Mouse (Mus musculus): Measurements from ENCODE around the gene Tmem87b. TPM values are rescaled to one million over a fixed set of nuclear protein-coding genes. Genes with fewer than 3 reads are reported as not detected.
A peak's percentile ranks its signal among the peaks of the same experiment; 100 is the strongest.

The Tmem87b gene
- polyA plus RNA-seq, 1 experiment from 2014 or later, result 10.5 TPM

GRCm38 (mm10) chr2:128859861-128860260 lies 41.9 kb downstream of the Tmem87b start:
- no peak overlapping the region for H3K4me2 ChIP-seq (ENCODE audit: low read depth, low read length)
- no peaks in the 10 kb centered on the region for H3K36me3 ChIP-seq (ENCODE audit: control insufficient read depth, insufficient read depth)
- no peak overlapping the region for H3K9ac ChIP-seq (ENCODE audit: low read depth, low read length)
- H3K9me3 ChIP-seq (replicated peaks; ENCODE audit: control insufficient read depth, low read length), result no peaks in the 10 kb centered on the region
- H3K4me1 ChIP-seq (ENCODE audit: control insufficient read depth, low read depth, low read length), result no peaks in the 10 kb centered on the region
- WGBS (ENCODE audit: insufficient replicate concordance), result 71% methylated on average over 3 of the region's 3 CpGs
- H3K4me3 ChIP-seq (ENCODE audit: low read depth, low read length), result no peak overlapping the region
- H3K27me3 ChIP-seq (ENCODE audit: control insufficient read depth, insufficient read depth, low read depth, low read length), result peaks cover 13% of the 10 kb centered on the region
- no peak overlapping the region for H3K27ac ChIP-seq (ENCODE audit: low read length)
- no peak for ATAC-seq (ENCODE audit: low read depth)

DNA sequence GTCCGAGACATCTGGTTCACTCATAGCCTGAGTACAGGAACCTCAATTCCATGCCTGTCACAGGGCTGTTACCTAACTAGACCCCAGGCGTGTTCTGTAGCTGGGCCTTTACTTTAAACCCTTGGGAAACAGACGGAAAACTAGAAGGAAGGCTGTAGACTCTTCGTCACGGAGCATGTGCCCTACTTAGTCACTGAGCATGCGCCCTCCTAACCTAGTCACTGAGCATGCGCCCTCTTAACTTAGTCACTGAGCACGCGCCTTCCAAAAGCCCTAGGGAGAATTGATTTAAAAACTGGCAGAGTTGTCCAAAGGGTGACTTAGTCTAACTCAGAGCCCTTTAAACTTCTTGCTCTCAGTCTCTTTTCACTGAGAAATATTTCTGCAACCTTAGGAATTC lies 44.7 kb downstream of the Tmem87b start, which contains the start of gene Fbln7:
TSS of gene Fbln7 (plus strand) at position 346 of the 400 bp plus-strand sequence.
- Histone ChIP-seq H3K9ac (ENCODE audit: low read depth, low read length) (no peak within 1 kb of the TSS), H3K36me3 (ENCODE audit: control insufficient read depth, insufficient read depth) (no peaks in the 10 kb centered on the region), H3K27ac (ENCODE audit: low read length) (no peak within 1 kb of the TSS), H3K4me1 (ENCODE audit: control insufficient read depth, low read depth, low read length) (no peaks in the 10 kb centered on the region), H3K4me3 (ENCODE audit: low read depth, low read length) (peak within 1 kb of the TSS; percentile 41), H3K9me3 (replicated peaks; ENCODE audit: control insufficient read depth, low read length) (no peaks in the 10 kb centered on the region), H3K4me2 (ENCODE audit: low read depth, low read length) (peak within 1 kb of the TSS; percentile 57), H3K27me3 (ENCODE audit: control insufficient read depth, insufficient read depth, low read depth, low read length) (peaks cover 15% of the 10 kb centered on the region)
- ATAC-seq (ENCODE audit: low read depth), result no peak
- WGBS (ENCODE audit: insufficient replicate concordance), result 67% methylated on average over 9 of the region's 9 CpGs

DNA sequence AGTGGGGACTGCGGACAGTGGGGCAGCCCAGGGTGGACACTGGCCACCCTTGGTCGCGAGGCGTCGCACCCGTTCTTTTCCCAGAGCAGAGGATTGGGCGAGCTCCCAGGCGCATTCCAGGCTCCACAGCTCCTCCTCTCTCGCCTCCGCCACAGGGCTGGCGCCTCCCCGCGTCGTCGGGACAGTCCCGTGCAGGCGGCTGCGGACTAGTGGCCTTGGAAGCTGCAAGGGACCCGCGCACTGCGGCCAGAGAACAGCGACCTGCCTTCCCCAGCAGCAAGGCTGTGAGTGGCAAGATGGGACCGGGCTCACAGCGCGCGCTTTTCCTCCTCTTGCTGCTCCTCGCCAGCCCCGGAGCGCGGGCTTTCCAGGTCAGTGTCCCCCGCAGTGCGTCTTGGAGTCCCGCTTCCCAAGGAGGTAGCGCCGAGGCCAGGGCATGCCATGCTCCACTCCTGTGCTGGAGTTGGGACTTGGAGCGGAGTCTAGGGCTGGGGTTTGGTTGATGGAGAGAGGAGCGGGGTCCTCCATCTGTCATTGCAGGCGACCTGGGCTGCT lies 45.9 kb downstream of the Tmem87b start:
- WGBS (ENCODE audit: insufficient replicate concordance), result 3% methylated on average over 38 of the region's 38 CpGs
- Histone ChIP-seq H3K4me3 (ENCODE audit: low read depth, low read length) (peak overlapping the region; percentile 41), H3K36me3 (ENCODE audit: control insufficient read depth, insufficient read depth) (no peaks in the 10 kb centered on the region), H3K4me1 (ENCODE audit: control insufficient read depth, low read depth, low read length) (no peaks in the 10 kb centered on the region), H3K9ac (ENCODE audit: low read depth, low read length) (no peak overlapping the region), H3K9me3 (replicated peaks; ENCODE audit: control insufficient read depth, low read length) (no peaks in the 10 kb centered on the region), H3K27me3 (ENCODE audit: control insufficient read depth, insufficient read depth, low read depth, low read length) (peaks cover 15% of the 10 kb centered on the region), H3K4me2 (ENCODE audit: low read depth, low read length) (peak overlapping the region; percentile 57), H3K27ac (ENCODE audit: low read length) (no peak overlapping the region)
- ATAC-seq (ENCODE audit: low read depth), result peak; percentile 55

GRCm38 (mm10) chr2:128865061-128865460 lies 47.1 kb downstream of the Tmem87b start:
- H3K4me3 ChIP-seq (ENCODE audit: low read depth, low read length), result no peak overlapping the region
- H3K4me1 ChIP-seq (ENCODE audit: control insufficient read depth, low read depth, low read length), result no peaks in the 10 kb centered on the region
- H3K9ac ChIP-seq (ENCODE audit: low read depth, low read length), result no peak overlapping the region
- no peaks in the 10 kb centered on the region for H3K36me3 ChIP-seq (ENCODE audit: control insufficient read depth, insufficient read depth)
- no peak for ATAC-seq (ENCODE audit: low read depth)
- WGBS (ENCODE audit: insufficient replicate concordance), result 26% methylated on average over 3 of the region's 3 CpGs
- no peaks in the 10 kb centered on the region for H3K9me3 ChIP-seq (replicated peaks; ENCODE audit: control insufficient read depth, low read length)
- H3K27ac ChIP-seq (ENCODE audit: low read length), result no peak overlapping the region
- peaks cover 15% of the 10 kb centered on the region for H3K27me3 ChIP-seq (ENCODE audit: control insufficient read depth, insufficient read depth, low read depth, low read length)
- H3K4me2 ChIP-seq (ENCODE audit: low read depth, low read length), result no peak overlapping the region

- H3K4me2 ChIP-seq (ENCODE audit: low read depth, low read length), result no peak overlapping the region
- no peak overlapping the region for H3K27ac ChIP-seq (ENCODE audit: low read length)
- no peak for ATAC-seq (ENCODE audit: low read depth)
- 51% methylated on average over 8 of the region's 8 CpGs for whole genome bisulfite sequencing (ENCODE audit: insufficient replicate concordance)
- no peaks in the 10 kb centered on the region for H3K36me3 ChIP-seq (ENCODE audit: control insufficient read depth, insufficient read depth)
- H3K9me3 ChIP-seq (replicated peaks; ENCODE audit: control insufficient read depth, low read length), result no peaks in the 10 kb centered on the region
- no peaks in the 10 kb centered on the region for H3K4me1 ChIP-seq (ENCODE audit: control insufficient read depth, low read depth, low read length)
- no peak overlapping the region for H3K4me3 ChIP-seq (ENCODE audit: low read depth, low read length)
- H3K9ac ChIP-seq (ENCODE audit: low read depth, low read length), result no peak overlapping the region
- H3K27me3 ChIP-seq (ENCODE audit: control insufficient read depth, insufficient read depth, low read depth, low read length), result no peaks in the 10 kb centered on the region
Measured at GRCm38 (mm10) chr2:128871656-128872055, 53.7 kb downstream of the Tmem87b start.

DNA sequence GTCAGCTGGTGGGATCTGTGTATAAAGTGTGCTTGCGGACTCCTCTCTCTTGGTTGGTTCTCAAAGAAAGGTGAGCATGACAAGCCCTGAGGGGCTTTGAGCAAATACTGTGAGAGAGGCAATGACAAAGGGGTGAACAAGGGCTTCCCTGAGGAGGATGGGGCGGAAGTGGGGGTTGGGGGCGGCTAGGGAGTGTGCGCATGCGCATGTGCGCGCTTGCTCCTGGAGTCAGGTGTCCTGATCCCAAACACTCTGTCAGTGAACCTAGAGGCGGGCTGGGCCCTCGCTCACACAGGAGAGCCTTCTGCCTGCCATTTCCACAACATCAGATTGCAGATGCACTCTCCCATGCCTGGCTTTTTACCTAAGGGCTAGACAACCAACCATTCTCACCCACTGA lies 54.3 kb downstream of the Tmem87b start:
- H3K36me3 ChIP-seq (ENCODE audit: control insufficient read depth, insufficient read depth), result no peaks in the 10 kb centered on the region
- no peaks in the 10 kb centered on the region for H3K27me3 ChIP-seq (ENCODE audit: control insufficient read depth, insufficient read depth, low read depth, low read length)
- no peak overlapping the region for H3K4me3 ChIP-seq (ENCODE audit: low read depth, low read length)
- no peak overlapping the region for H3K4me2 ChIP-seq (ENCODE audit: low read depth, low read length)
- 85% methylated on average over 9 of the region's 9 CpGs for WGBS (ENCODE audit: insufficient replicate concordance)
- no peaks in the 10 kb centered on the region for H3K4me1 ChIP-seq (ENCODE audit: control insufficient read depth, low read depth, low read length)
- no peak for ATAC-seq (ENCODE audit: low read depth)
- no peak overlapping the region for H3K9ac ChIP-seq (ENCODE audit: low read depth, low read length)
- no peaks in the 10 kb centered on the region for H3K9me3 ChIP-seq (replicated peaks; ENCODE audit: control insufficient read depth, low read length)
- H3K27ac ChIP-seq (ENCODE audit: low read length), result no peak overlapping the region

DNA sequence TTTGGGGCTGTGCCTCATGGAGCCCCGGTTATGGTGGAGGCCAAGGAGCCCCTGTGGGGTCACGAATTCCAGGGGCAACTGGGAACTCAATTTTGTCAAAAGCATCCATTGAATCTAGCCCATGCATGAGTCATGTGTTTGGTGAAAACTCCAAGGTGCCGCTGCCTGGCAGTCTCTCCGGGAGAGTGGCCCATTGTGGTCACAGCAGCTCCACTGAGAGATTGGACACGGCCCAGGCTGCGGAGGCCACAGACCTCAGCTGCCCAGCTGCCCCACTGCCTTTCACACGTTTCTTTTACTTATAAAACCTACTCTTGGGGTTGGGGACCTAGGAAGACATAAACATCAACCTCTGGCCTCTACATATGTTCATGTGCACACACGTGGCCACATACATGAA lies 57.6 kb downstream of the Tmem87b start:
- no peaks in the 10 kb centered on the region for H3K9me3 ChIP-seq (replicated peaks; ENCODE audit: control insufficient read depth, low read length)
- no peak overlapping the region for H3K4me2 ChIP-seq (ENCODE audit: low read depth, low read length)
- H3K4me1 ChIP-seq (ENCODE audit: control insufficient read depth, low read depth, low read length), result no peaks in the 10 kb centered on the region
- no peak for ATAC-seq (ENCODE audit: low read depth)
- 54% methylated on average over 8 of the region's 8 CpGs for WGBS (ENCODE audit: insufficient replicate concordance)
- no peak overlapping the region for H3K4me3 ChIP-seq (ENCODE audit: low read depth, low read length)
- no peak overlapping the region for H3K9ac ChIP-seq (ENCODE audit: low read depth, low read length)
- no peaks in the 10 kb centered on the region for H3K27me3 ChIP-seq (ENCODE audit: control insufficient read depth, insufficient read depth, low read depth, low read length)
- H3K27ac ChIP-seq (ENCODE audit: low read length), result no peak overlapping the region
- no peaks in the 10 kb centered on the region for H3K36me3 ChIP-seq (ENCODE audit: control insufficient read depth, insufficient read depth)

DNA sequence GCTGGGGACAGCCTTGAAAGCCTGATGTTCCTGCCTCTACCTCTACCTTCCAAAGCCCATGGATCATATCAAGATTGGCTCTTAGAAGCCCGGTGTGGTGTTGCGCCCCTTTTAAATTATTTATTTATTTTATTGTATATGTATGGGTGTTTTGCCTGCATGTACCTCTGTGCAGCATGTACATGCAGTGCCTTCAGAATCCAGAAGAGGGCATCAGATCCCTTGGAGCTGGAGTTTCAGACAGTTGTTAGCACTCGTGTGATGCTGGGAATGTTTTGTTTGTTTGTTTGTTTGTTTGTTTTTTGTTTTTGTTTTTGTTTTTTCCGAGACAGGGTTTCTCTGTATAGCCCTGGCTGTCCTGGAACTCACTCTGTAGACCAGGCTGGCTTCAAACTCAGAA lies 63.3 kb downstream of the Tmem87b start:
- H3K4me2 ChIP-seq (ENCODE audit: low read depth, low read length), result no peak overlapping the region
- no peaks in the 10 kb centered on the region for H3K4me1 ChIP-seq (ENCODE audit: control insufficient read depth, low read depth, low read length)
- no peaks in the 10 kb centered on the region for H3K9me3 ChIP-seq (replicated peaks; ENCODE audit: control insufficient read depth, low read length)
- WGBS (ENCODE audit: insufficient replicate concordance), result 44% methylated on average over 4 of the region's 4 CpGs
- no peak for ATAC-seq (ENCODE audit: low read depth)
- H3K9ac ChIP-seq (ENCODE audit: low read depth, low read length), result no peak overlapping the region
- no peaks in the 10 kb centered on the region for H3K27me3 ChIP-seq (ENCODE audit: control insufficient read depth, insufficient read depth, low read depth, low read length)
- H3K27ac ChIP-seq (ENCODE audit: low read length), result no peak overlapping the region
- H3K36me3 ChIP-seq (ENCODE audit: control insufficient read depth, insufficient read depth), result no peaks in the 10 kb centered on the region
- no peak overlapping the region for H3K4me3 ChIP-seq (ENCODE audit: low read depth, low read length)

GRCm38 (mm10) chr2:128885225-128885811 lies 67.4 kb downstream of the Tmem87b start:
- Histone ChIP-seq H3K27me3 (ENCODE audit: control insufficient read depth, insufficient read depth, low read depth, low read length) (no peaks in the 10 kb centered on the region), H3K9me3 (replicated peaks; ENCODE audit: control insufficient read depth, low read length) (no peaks in the 10 kb centered on the region), H3K9ac (ENCODE audit: low read depth, low read length) (no peak overlapping the region), H3K4me1 (ENCODE audit: control insufficient read depth, low read depth, low read length) (no peaks in the 10 kb centered on the region), H3K4me3 (ENCODE audit: low read depth, low read length) (no peak overlapping the region), H3K4me2 (ENCODE audit: low read depth, low read length) (no peak overlapping the region), H3K27ac (ENCODE audit: low read length) (no peak overlapping the region), H3K36me3 (ENCODE audit: control insufficient read depth, insufficient read depth) (no peaks in the 10 kb centered on the region)
- WGBS (ENCODE audit: insufficient replicate concordance), result 63% methylated on average over 8 of the region's 8 CpGs
- ATAC-seq (ENCODE audit: low read depth), result no peak
